In the genomic region with DNA sequence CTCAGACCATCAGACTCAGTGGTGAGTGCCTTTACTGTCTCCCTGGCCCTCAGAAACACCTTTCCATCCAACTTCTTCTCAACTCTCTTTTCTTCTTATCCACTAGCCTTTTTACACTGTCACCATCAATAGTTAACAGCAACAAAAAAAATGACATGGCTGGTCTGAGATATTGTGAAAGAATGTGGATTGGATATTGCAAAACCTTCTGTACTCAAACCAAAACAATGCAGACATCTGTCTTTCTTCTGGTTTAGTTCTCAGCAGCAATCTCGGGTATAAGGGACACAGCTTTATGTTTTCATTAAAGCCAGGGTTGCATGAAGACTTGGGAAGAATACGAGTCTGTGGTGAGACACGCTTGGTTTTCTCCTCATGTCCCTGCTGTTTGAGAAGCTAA, we compare ENCODE assay signal across 20 mouse cellular contexts. TPM values are rescaled to one million over a fixed set of nuclear protein-coding genes. Genes with fewer than 3 reads are reported as not detected.
DNase-seq lines count a peak whose midpoint lies in the region; ATAC-seq lines count a peak whose summit lies in the region.
"Had no signal": no experiment of that assay in that cellular context is flagged by ENCODE, and none has a peak within 500 bp of the region (broad histone marks: within the 10 kb centered on the region; RNA-seq: fewer than 3 reads in every experiment).

No protein-coding gene starts in this region.

- no peaks in the 10 kb centered on the region for H3K9me3 ChIP-seq in lung, embryonic 16.5 days (ENCODE audit: control insufficient read depth, low read length)
- H3K9me3 ChIP-seq: embryonic facial prominence, embryonic 15.5 days; forebrain, embryonic 12.5 days; heart, embryonic 13.5 days; hindbrain, embryonic 13.5 days; intestine, embryonic 15.5 days had no signal

- no peak overlapping the region for H3K9ac ChIP-seq in lung, embryonic 16.5 days (ENCODE audit: low read length)
- H3K9ac ChIP-seq: embryonic facial prominence, embryonic 15.5 days; forebrain, embryonic 12.5 days; forebrain, postnatal 0 days; heart, embryonic 13.5 days; hindbrain, embryonic 13.5 days; intestine, embryonic 15.5 days had no signal

- no peaks in the 10 kb centered on the region for H3K36me3 ChIP-seq in lung, embryonic 16.5 days (ENCODE audit: control insufficient read depth, insufficient read depth, low read length)
- H3K36me3 ChIP-seq: embryonic facial prominence, embryonic 15.5 days; forebrain, embryonic 12.5 days; heart, embryonic 13.5 days; hindbrain, embryonic 13.5 days; intestine, embryonic 15.5 days had no signal

- no peak overlapping the region for H3K4me3 ChIP-seq in lung, embryonic 16.5 days (ENCODE audit: low read length)
- H3K4me3 ChIP-seq: embryonic facial prominence, embryonic 15.5 days; forebrain, embryonic 12.5 days; heart, embryonic 13.5 days; hindbrain, embryonic 13.5 days; intestine, embryonic 15.5 days had no signal

- peaks cover 5% of the 10 kb centered on the region for H3K27me3 ChIP-seq in lung, embryonic 16.5 days (ENCODE audit: control insufficient read depth, insufficient read depth, low read depth, low read length)
- H3K27me3 ChIP-seq: intestine, embryonic 15.5 days had no signal

- no peaks in the 10 kb centered on the region for H3K4me1 ChIP-seq in lung, embryonic 16.5 days (replicated peaks; ENCODE audit: control insufficient read depth, insufficient read depth, low read length)

- H3K27ac ChIP-seq in lung, embryonic 16.5 days (ENCODE audit: low read length): no peak overlapping the region
- H3K27ac ChIP-seq: embryonic facial prominence, embryonic 15.5 days; forebrain, embryonic 12.5 days; heart, embryonic 13.5 days; hindbrain, embryonic 13.5 days; intestine, embryonic 15.5 days had no signal

- ATAC-seq in lung, embryonic 16.5 days (ENCODE audit: low read depth): peak; percentile 27; the same call in 1 of the 2 replicates
- ATAC-seq: forebrain, postnatal 0 days; intestine, embryonic 15.5 days had no signal

- DNase-seq in lung, postnatal 4 days: no peak
- peak; percentile 65 for DNase-seq in NIH3T3 (ENCODE audit: low read depth)
- DNase-seq in fibroblast of lung, adult 2 months (ENCODE audit: low read depth): peak; percentile 27
- DNase-seq in heart, postnatal 10 days: no peak
- no peak for DNase-seq in layer of hippocampus, postnatal 10 days (ENCODE audit: low spot score in 2 of 2)
- no peak for DNase-seq in right cerebral cortex, adult 18-20 months
- DNase-seq: adrenal gland, postnatal 14 days; cerebellum, adult 18-20 months; cerebellum, adult 9-11 months; cerebellum, postnatal 36 days; embryo, embryonic 11 days; forebrain, postnatal 0 days; gastrocnemius, postnatal 25 days; heart, postnatal 4 days had no signal

- intact Hi-C loops in heart, postnatal 10 days (cut with DNase I): no loop called here

- H3K4me2 ChIP-seq in lung, embryonic 16.5 days (ENCODE audit: low read depth, low read length): no peak overlapping the region
- H3K4me2 ChIP-seq: embryonic facial prominence, embryonic 15.5 days; forebrain, embryonic 12.5 days; heart, embryonic 13.5 days; hindbrain, embryonic 13.5 days; intestine, embryonic 15.5 days had no signal

- 53% methylated on average over 3 of the region's 3 CpGs for WGBS in lung, embryonic 16.5 days

RNA-seq across cellular contexts. Expression of a gene that starts 3.3 kb away (rescaled TPM):
- 0.75 TPM in 2 replicates for polyA plus RNA-seq in lung, embryonic 16.5 days (2015; fragmentation: Nextera tagmentation; extraction: Ambion mirVana)
- total RNA-seq in heart, postnatal 10 days (2021): 1 to 10 TPM in 1 of 2 experiments, under 1 TPM in 1; 0.92 to 1.6 TPM
- 1 to 10 TPM in 1 of 2 experiments, under 1 TPM in 1; 0.41 to 1.1 TPM for total RNA-seq in layer of hippocampus, postnatal 10 days (2021)

Comparison
In these comparisons a context has a peak if more than half of its experiments do, and no peak if none do; other contexts are left out.
1. DNase-seq: peak in NIH3T3 (single experiment) and fibroblast of lung, adult 2 months (single experiment); none in lung, postnatal 4 days (0 of 2), heart, postnatal 10 days (0 of 2), layer of hippocampus, postnatal 10 days (0 of 2) and right cerebral cortex, adult 18-20 months (single experiment).